Mouse (Mus musculus) heart, embryonic 12.5 days (tissue): Measurements from ENCODE around the gene Kcnk4. TPM values are rescaled to one million over a fixed set of nuclear protein-coding genes. Genes with fewer than 3 reads are reported as not detected.
A peak's percentile ranks its signal among the peaks of the same experiment; 100 is the strongest.

Source experiments
- ATAC-seq: fragments of 200-750 bp; cut with Nextera tagmentation; 2 replicates; pipeline ENCODE4 v1.8.0; 2017; ENCODE audit warnings: moderate TSS enrichment, moderate library complexity; ENCODE audit not compliant: insufficient number of reproducible peaks, low FRiP score
- H3K27ac ChIP-seq: fragments of 300-500 bp; sonication (generic); 2 replicates; pipeline ENCODE4 v1.5.1; 2016; ENCODE audit warnings: mild to moderate bottlenecking, moderate library complexity; ENCODE audit not compliant: poor library complexity, severe bottlenecking
- H3K27me3 ChIP-seq: fragments of 300-500 bp; sonication (generic); replicated peaks from 2 replicates; pipeline ENCODE4 v1.6.1; 2016; ENCODE audit warnings: mild to moderate bottlenecking, moderate library complexity
- H3K36me3 ChIP-seq: fragments of 300-500 bp; sonication (generic); 2 replicates; pipeline ENCODE4 v1.6.1; 2016; ENCODE audit warnings: mild to moderate bottlenecking, moderate library complexity
- H3K4me1 ChIP-seq: fragments of 300-500 bp; sonication (generic); replicated peaks from 2 replicates; pipeline ENCODE4 v1.6.1; 2016; ENCODE audit warnings: mild to moderate bottlenecking
- H3K4me2 ChIP-seq: fragments of 300-500 bp; sonication (generic); 2 replicates; pipeline ENCODE4 v1.6.1; 2016; ENCODE audit warnings: mild to moderate bottlenecking, moderate library complexity
- H3K4me3 ChIP-seq: fragments of 300-500 bp; sonication (generic); 2 replicates; pipeline ENCODE4 v1.5.1; 2016; ENCODE audit warnings: mild to moderate bottlenecking
- H3K9ac ChIP-seq: fragments of 300-500 bp; sonication (generic); 2 replicates; pipeline ENCODE4 v1.6.1; 2016; ENCODE audit warnings: mild to moderate bottlenecking, moderate library complexity
- H3K9me3 ChIP-seq: fragments of 300-500 bp; sonication (generic); replicated peaks from 2 replicates; pipeline ENCODE4 v1.6.1; 2016; ENCODE audit warnings: mild to moderate bottlenecking, moderate library complexity
- WGBS: fragments of 180-500 bp; shearing (Covaris S2); methylation state at CpG from one replicate; pipeline ENCODE4 v1.1.7; 2016; 5-methylcytosine and 5-hydroxymethylcytosine counted together
- polyA plus RNA-seq: library from polyadenylated mRNA; unstranded; fragments of >200 nt; fragmentation: Nextera tagmentation; extraction: Ambion mirVana; gene quantifications from 2 replicates; pipeline ENCODE4 v1.2.1, GENCODE M21; 2016

The Kcnk4 gene
- polyA plus RNA-seq, 1 experiment from 2014 or later: 0.29 TPM

- no peaks in the 10 kb centered on the region for H3K9me3 ChIP-seq
- H3K4me3 ChIP-seq: peak overlapping the region; percentile 80
- no peak for ATAC-seq
- H3K36me3 ChIP-seq: peaks cover 15% of the 10 kb centered on the region
- H3K27ac ChIP-seq: peak overlapping the region; percentile 60
- peak overlapping the region; percentile 89 for H3K9ac ChIP-seq
- H3K4me1 ChIP-seq: peaks cover 23% of the 10 kb centered on the region
- WGBS: 30% methylated on average over 5 of the region's 5 CpGs
- H3K4me2 ChIP-seq: peak overlapping the region; percentile 98
- peaks cover 6% of the 10 kb centered on the region for H3K27me3 ChIP-seq
Observed at GRCm38 (mm10) chr19:6942764-6943163, 8.4 kb upstream of the Kcnk4 start.

- ATAC-seq: peak; percentile 92
- no peaks in the 10 kb centered on the region for H3K9me3 ChIP-seq
- peaks cover 23% of the 10 kb centered on the region for H3K4me1 ChIP-seq
- H3K9ac ChIP-seq: peak within 1 kb of the TSS; percentile 89
- WGBS: 0% methylated on average over 27 of the region's 27 CpGs
- H3K4me3 ChIP-seq: peak within 1 kb of the TSS; percentile 80
- H3K27ac ChIP-seq: peak within 1 kb of the TSS; percentile 93
- H3K4me2 ChIP-seq: peak within 1 kb of the TSS; percentile 98
- H3K36me3 ChIP-seq: peaks cover 15% of the 10 kb centered on the region
- H3K27me3 ChIP-seq: peaks cover 9% of the 10 kb centered on the region
Observed at GRCm38 (mm10) chr19:6942249-6942691, 8.0 kb upstream of the Kcnk4 start, which contains the start of gene Gpr137. Gene Gpr137 (minus strand): TSS chr19:6942480.

GRCm38 (mm10) chr19:6941372-6942248, 7.3 kb upstream of the Kcnk4 start, which contains the start of gene Bad:
Gene Bad (plus strand): TSS chr19:6941861.
- WGBS: under 1% methylated on average over 83 of the region's 83 CpGs
- Histone ChIP-seq H3K27me3 (peaks cover 9% of the 10 kb centered on the region), H3K4me1 (peaks cover 23% of the 10 kb centered on the region), H3K9me3 (no peaks in the 10 kb centered on the region), H3K4me2 (peak within 1 kb of the TSS; percentile 98), H3K36me3 (peaks cover 15% of the 10 kb centered on the region), H3K4me3 (peak within 1 kb of the TSS; percentile 80), H3K27ac (peak within 1 kb of the TSS; percentile 93), H3K9ac (peak within 1 kb of the TSS; percentile 89)
- peak; percentile 83 for ATAC-seq

- peaks cover 23% of the 10 kb centered on the region for H3K4me1 ChIP-seq
- 21% methylated on average over 25 of the region's 29 CpGs for WGBS
- H3K4me3 ChIP-seq: peak overlapping the region; percentile 80
- peaks cover 9% of the 10 kb centered on the region for H3K36me3 ChIP-seq
- peaks cover 17% of the 10 kb centered on the region for H3K27me3 ChIP-seq
- H3K9me3 ChIP-seq: no peaks in the 10 kb centered on the region
- no peak for ATAC-seq
- H3K9ac ChIP-seq: peak overlapping the region; percentile 89
- H3K27ac ChIP-seq: peak overlapping the region; percentile 93
- peak overlapping the region; percentile 98 for H3K4me2 ChIP-seq
Observed at GRCm38 (mm10) chr19:6940396-6941351, 6.4 kb upstream of the Kcnk4 start.

GRCm38 (mm10) chr19:6939106-6940002, 5.0 kb upstream of the Kcnk4 start:
- Histone ChIP-seq H3K9me3 (no peaks in the 10 kb centered on the region), H3K4me2 (0 out of 2 replicates have a peak overlapping the region, but pooled peaks have one; percentile 98), H3K27ac (no peak overlapping the region), H3K27me3 (peaks cover 28% of the 10 kb centered on the region), H3K4me3 (no peak overlapping the region), H3K4me1 (peaks cover 25% of the 10 kb centered on the region), H3K36me3 (0 out of 2 replicates have a peak, but pooled peaks cover 2% of the 10 kb centered on the region), H3K9ac (peak overlapping the region; percentile 16; the same call in 1 of the 2 replicates)
- ATAC-seq: no peak
- WGBS: 90% methylated on average over 20 of the region's 20 CpGs

- 78% methylated on average over 16 of the region's 16 CpGs for WGBS
- Histone ChIP-seq H3K27ac (no peak overlapping the region), H3K36me3 (0 out of 2 replicates have a peak, but pooled peaks cover 2% of the 10 kb centered on the region), H3K9me3 (no peaks in the 10 kb centered on the region), H3K4me3 (no peak overlapping the region), H3K4me2 (no peak overlapping the region), H3K9ac (no peak overlapping the region), H3K27me3 (peaks cover 44% of the 10 kb centered on the region), H3K4me1 (peaks cover 33% of the 10 kb centered on the region)
- no peak for ATAC-seq
Observed at GRCm38 (mm10) chr19:6937541-6938465, 3.5 kb upstream of the Kcnk4 start.

GRCm38 (mm10) chr19:6936299-6936698, 2.0 kb upstream of the Kcnk4 start:
- no peak for ATAC-seq
- Histone ChIP-seq H3K9me3 (no peaks in the 10 kb centered on the region), H3K4me3 (no peak overlapping the region), H3K36me3 (0 out of 2 replicates have a peak, but pooled peaks cover 2% of the 10 kb centered on the region), H3K4me1 (peaks cover 31% of the 10 kb centered on the region), H3K27ac (no peak overlapping the region), H3K27me3 (peaks cover 59% of the 10 kb centered on the region), H3K4me2 (no peak overlapping the region), H3K9ac (no peak overlapping the region)
- WGBS: 14% methylated on average over 3 of the region's 3 CpGs

GRCm38 (mm10) chr19:6933436-6934194, 700 bp downstream of the Kcnk4 start:
- ATAC-seq: peak; percentile 58
- Histone ChIP-seq H3K27me3 (peaks cover 81% of the 10 kb centered on the region), H3K27ac (no peak overlapping the region), H3K36me3 (0 out of 2 replicates have a peak, but pooled peaks cover 2% of the 10 kb centered on the region), H3K4me3 (peak overlapping the region; percentile 43), H3K9me3 (no peaks in the 10 kb centered on the region), H3K4me1 (peaks cover 14% of the 10 kb centered on the region), H3K4me2 (peak overlapping the region; percentile 83), H3K9ac (peak overlapping the region; percentile 53)
- WGBS: 4% methylated on average over 58 of the region's 58 CpGs

GRCm38 (mm10) chr19:6933102-6933435, 1.2 kb downstream of the Kcnk4 start:
- H3K4me3 ChIP-seq: peak overlapping the region; percentile 43
- H3K27ac ChIP-seq: no peak overlapping the region
- H3K9me3 ChIP-seq: no peaks in the 10 kb centered on the region
- peaks cover 14% of the 10 kb centered on the region for H3K4me1 ChIP-seq
- H3K4me2 ChIP-seq: peak overlapping the region; percentile 83
- 0 out of 2 replicates have a peak, but pooled peaks cover 2% of the 10 kb centered on the region for H3K36me3 ChIP-seq
- WGBS: 24% methylated on average over 4 of the region's 4 CpGs
- H3K27me3 ChIP-seq: peaks cover 83% of the 10 kb centered on the region
- peak overlapping the region; percentile 53; the same call in 1 of the 2 replicates for H3K9ac ChIP-seq
- no peak for ATAC-seq
